Mouse (Mus musculus): ENCODE measurements at regions not wholly inside any gene's neighbourhood (a gene's known extent, or its start where the extent isn't known, plus 50 kb on each side); places are given as distances from the start of the nearest gene placed in this dataset.

- TF ChIP-seq POLR2A (IDR thresholded peaks at IDR 0.05; ENCODE audit: borderline replicate concordance, extremely low read depth, insufficient read depth, insufficient read length, poor library complexity, severe bottlenecking) (no peak), CTCF (IDR thresholded peaks at IDR 0.05; ENCODE audit: borderline replicate concordance, extremely low read depth, insufficient read depth, insufficient read length) (no peak)
These were observed 232.7 kb downstream of the Tox3 start for GRCm38 (mm10) chr8:90115436-90115835.
